Comparison of ENCODE assay signal across 26 mouse cellular contexts in the genomic region with DNA sequence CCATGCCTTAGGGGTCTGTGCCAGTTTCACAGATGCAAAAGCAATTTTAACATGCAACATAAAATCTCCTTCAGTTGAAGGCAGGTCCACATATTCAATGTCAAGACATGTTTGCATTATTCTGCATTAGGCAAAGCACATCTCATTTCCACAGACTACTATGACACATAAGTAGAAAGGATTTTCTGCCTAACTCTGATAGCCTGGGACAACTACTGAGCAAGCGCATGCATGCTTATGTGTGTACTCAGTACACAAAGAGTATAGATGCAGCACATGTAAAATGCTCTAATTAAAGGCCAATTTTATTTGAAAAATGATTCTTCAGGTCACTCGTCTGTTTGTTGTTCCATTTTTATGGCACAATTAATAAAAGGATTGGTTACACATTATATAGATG.
"Had no signal": no experiment of that assay in that cellular context is flagged by ENCODE, and none has a peak within 500 bp of the region (broad histone marks: within the 10 kb centered on the region; RNA-seq: fewer than 3 reads in every experiment).

No protein-coding gene starts in this region.

- H3K4me2 ChIP-seq: heart, embryonic 11.5 days; heart, embryonic 13.5 days; heart, embryonic 15.5 days; hindbrain, embryonic 13.5 days; hindbrain, embryonic 15.5 days; limb, embryonic 12.5 days; liver, embryonic 11.5 days; liver, embryonic 13.5 days; liver, embryonic 15.5 days had no signal

- H3K4me1 ChIP-seq: heart, embryonic 13.5 days; heart, embryonic 15.5 days; hindbrain, embryonic 13.5 days; hindbrain, embryonic 15.5 days; limb, embryonic 10.5 days; limb, embryonic 12.5 days; liver, embryonic 13.5 days; liver, embryonic 15.5 days had no signal

- ATAC-seq: hindbrain, postnatal 0 days; intestine, embryonic 16.5 days had no signal

- H3K9me3 ChIP-seq: heart, embryonic 13.5 days; heart, embryonic 15.5 days; hindbrain, embryonic 13.5 days; hindbrain, embryonic 15.5 days; limb, embryonic 10.5 days; limb, embryonic 12.5 days; liver, embryonic 13.5 days; liver, embryonic 15.5 days had no signal

- H3K36me3 ChIP-seq: heart, embryonic 13.5 days; heart, embryonic 15.5 days; hindbrain, embryonic 13.5 days; hindbrain, embryonic 15.5 days; limb, embryonic 10.5 days; limb, embryonic 12.5 days; liver, embryonic 13.5 days; liver, embryonic 15.5 days had no signal

- H3K9ac ChIP-seq: heart, embryonic 13.5 days; heart, embryonic 15.5 days; hindbrain, embryonic 13.5 days; hindbrain, embryonic 15.5 days; limb, embryonic 12.5 days; liver, embryonic 13.5 days; liver, embryonic 15.5 days had no signal

- DNase-seq: gastrocnemius, postnatal 14 days; gastrocnemius, postnatal 36 days; heart, adult 11 months; heart, adult 2 months; heart, postnatal 14 days; heart, postnatal 36 days; kidney, adult 11 months; kidney, adult 8-10 months; kidney, postnatal 10 days; kidney, postnatal 25 days; kidney, postnatal 4 days; liver; liver, embryonic 13.5 days had no signal

- H3K4me3 ChIP-seq: heart, adult 2 months; heart, embryonic 13.5 days; heart, embryonic 15.5 days; hindbrain, embryonic 13.5 days; hindbrain, embryonic 15.5 days; layer of hippocampus, adult 2 months; left cerebral cortex, adult 2 months; limb, embryonic 10.5 days; limb, embryonic 12.5 days; liver, embryonic 13.5 days; liver, embryonic 15.5 days had no signal

- H3K27me3 ChIP-seq: heart, embryonic 13.5 days; heart, embryonic 15.5 days; hindbrain, embryonic 13.5 days; hindbrain, embryonic 15.5 days; limb, embryonic 12.5 days; liver, embryonic 13.5 days; liver, embryonic 15.5 days had no signal

- H3K27ac ChIP-seq: heart, adult 2 months; heart, embryonic 13.5 days; heart, embryonic 15.5 days; hindbrain, embryonic 13.5 days; hindbrain, embryonic 15.5 days; hindbrain, postnatal 0 days; layer of hippocampus, adult 2 months; left cerebral cortex, adult 2 months; limb, embryonic 10.5 days; limb, embryonic 12.5 days; liver, embryonic 13.5 days; liver, embryonic 15.5 days had no signal
